Mouse (Mus musculus) G1E-ER4 (cell line): ENCODE measurements around the gene Sf3a1. TPM values are rescaled to one million over a fixed set of nuclear protein-coding genes. Genes with fewer than 3 reads are reported as not detected.

Source experiments
- GATA1 ChIP-seq: IDR thresholded peaks from one replicate; pipeline ENCODE4 v1.8.0; 2012; ENCODE audit warnings: low read length, inconsistent platforms
- polyA plus RNA-seq: library from polyadenylated mRNA; stranded (reverse); fragments of >175 nt; gene quantifications from 2 replicates; pipeline ENCODE4 v1.2.3, GENCODE M21; 2012

The Sf3a1 gene
- polyA plus RNA-seq, 1 experiment = 149 TPM

- no peak for TF ChIP-seq GATA1
Observed at GRCm38 (mm10) chr11:4219317-4219751, 59.2 kb downstream of the Sf3a1 start.

DNA sequence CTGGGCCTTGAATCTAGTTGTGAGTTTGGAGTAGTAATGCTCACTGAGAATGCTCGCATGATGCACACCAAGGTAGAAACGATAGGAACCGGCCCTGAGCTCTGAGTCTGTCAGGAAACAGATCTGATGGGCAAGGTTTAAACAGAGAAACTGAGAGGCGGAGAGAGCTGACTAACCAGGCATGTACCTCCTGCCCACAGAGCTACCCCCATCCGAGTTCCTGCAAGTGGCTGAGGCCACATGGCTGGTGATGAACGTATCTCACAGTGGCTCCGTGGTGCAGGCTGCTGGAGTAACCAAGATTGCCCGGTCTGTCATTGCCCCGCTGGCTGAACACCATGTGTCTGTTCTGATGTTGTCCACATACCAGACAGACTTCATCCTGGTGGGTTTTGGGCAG lies 59.8 kb downstream of the Sf3a1 start:
- TF ChIP-seq GATA1 = no peak

GRCm38 (mm10) chr11:4220443-4221400 lies 60.6 kb downstream of the Sf3a1 start:
- TF ChIP-seq GATA1 = no peak

DNA sequence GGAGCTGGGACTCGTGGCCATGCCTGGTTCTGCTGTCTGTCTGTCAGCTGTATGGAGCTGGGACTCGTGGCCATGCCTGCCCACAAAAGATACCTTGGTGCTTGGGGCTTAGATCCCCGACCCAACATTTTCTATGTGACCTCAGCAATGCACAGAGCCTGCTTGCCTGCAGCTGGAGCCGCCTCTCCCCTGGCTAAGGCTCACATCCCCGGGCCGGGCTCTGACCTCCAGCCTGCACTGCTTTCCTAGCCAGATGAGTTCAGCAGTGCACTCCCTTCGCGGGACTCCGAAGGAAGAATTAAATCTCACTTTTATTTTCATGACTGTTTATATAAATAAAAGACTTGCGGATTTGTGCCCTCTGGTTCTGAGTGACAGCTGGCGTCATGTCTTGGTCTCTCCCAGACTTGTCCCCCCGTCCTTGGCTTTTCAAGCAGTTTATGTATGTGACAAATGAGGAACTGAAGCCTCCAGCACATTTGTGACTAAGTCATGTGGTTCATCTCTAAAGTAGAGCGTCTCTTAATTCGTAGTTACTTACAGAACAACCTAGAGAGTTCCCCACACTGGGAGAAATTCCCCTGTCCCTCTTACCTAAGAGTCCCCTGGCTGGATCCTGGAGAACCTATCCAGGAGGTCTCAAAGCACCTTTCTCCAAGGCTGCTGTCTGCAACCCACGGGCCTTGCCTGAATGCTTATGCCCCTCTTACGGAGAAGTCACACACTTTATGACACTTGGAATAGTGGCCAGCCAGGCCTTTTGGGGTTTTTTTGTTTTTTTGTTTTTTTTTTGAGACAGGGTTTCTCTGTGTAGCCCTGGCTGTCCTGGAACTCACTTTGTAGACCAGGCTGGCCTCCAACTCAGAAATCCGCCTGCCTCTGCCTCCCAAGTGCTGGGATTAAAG lies 62.1 kb downstream of the Sf3a1 start:
- no peak for TF ChIP-seq GATA1

DNA sequence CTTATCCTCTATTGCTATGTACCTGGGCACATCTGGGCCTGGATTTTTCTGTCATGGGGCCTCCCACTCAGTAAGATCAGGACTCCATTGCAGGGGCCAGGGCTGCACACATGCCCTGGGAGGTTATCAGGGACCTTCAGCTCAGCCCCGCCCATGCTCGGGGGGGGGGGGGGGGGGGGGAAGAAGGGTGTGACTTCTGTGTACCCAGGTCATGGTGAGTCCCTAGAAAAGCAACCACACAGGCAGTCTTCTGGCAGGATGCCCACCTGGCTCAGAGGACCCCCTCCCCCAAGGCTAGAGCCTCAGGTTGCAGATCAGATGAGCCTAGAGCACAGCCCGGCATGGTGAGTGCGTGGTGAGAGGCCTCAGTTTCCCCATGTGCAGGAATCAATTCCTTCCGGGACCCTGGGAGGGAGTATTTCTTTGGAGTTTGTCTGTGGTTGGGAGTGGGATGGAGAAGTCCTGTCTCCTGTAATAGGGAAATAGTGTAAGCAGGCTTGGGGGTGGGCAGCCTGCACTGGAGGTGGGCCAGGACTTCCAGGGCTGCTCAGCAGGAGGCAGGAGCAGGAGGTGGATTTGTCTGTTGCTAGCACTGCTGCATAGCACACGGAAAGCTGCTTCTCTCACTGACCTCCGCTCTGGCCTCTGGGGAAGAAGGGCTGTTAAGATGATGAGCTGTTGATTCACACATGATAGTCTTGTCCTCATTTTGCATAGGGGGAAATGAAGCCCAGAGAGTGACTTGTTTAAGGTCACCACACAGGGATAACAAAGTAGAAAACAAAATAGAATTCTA lies 63.4 kb downstream of the Sf3a1 start:
- TF ChIP-seq GATA1 = no peak

GRCm38 (mm10) chr11:4224223-4224622 lies 64.1 kb downstream of the Sf3a1 start:
- no peak for TF ChIP-seq GATA1

GRCm38 (mm10) chr11:4226569-4227325 lies 66.6 kb downstream of the Sf3a1 start:
- TF ChIP-seq GATA1 = no peak

- no peak for TF ChIP-seq GATA1
Observed at GRCm38 (mm10) chr11:4228463-4228862, 68.3 kb downstream of the Sf3a1 start.

DNA sequence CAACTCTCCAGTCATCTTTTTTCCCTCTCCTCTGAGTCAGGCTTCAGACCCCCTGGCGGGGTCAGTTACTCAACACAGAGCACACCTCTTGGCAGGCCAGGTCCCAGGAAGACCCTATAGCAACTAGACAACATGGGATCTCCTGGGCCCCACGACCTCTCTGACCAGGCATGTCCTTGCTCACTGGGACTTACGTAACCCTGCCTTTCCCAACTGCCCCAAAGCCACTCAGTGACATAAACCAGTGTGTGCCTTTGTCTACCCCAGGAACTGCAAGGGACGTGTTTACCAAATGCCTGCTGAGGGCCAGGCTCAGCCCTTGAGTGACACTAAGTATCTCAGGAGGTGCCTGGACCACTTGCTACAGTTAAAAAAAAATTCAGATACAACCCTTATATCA lies 69.7 kb downstream of the Sf3a1 start:
- TF ChIP-seq GATA1 = no peak

- TF ChIP-seq GATA1 = no peak
Observed at GRCm38 (mm10) chr11:4231435-4231834, 71.3 kb downstream of the Sf3a1 start.

Other genes starting within 250 kb of the Sf3a1 start
- not detected in 2 replicates for gene Slc35e4, start 245.7 kb upstream of the Sf3a1 start, polyA plus RNA-seq
- gene Tcn2, start 228.2 kb upstream of the Sf3a1 start, polyA plus RNA-seq = 0.03 and 0.10 TPM in 2 replicates
- 25.5 and 78.4 TPM in 2 replicates for gene Pes1, start 196.4 kb upstream of the Sf3a1 start, polyA plus RNA-seq
- gene 4930556J24Rik, start 183.6 kb upstream of the Sf3a1 start, polyA plus RNA-seq = not detected in 2 replicates
- gene Gal3st1, start 176.7 kb upstream of the Sf3a1 start, polyA plus RNA-seq = not detected in 2 replicates
- not detected in 2 replicates for gene Sec14l4, start 128.9 kb upstream of the Sf3a1 start, polyA plus RNA-seq
- gene Sec14l3, start 95.5 kb upstream of the Sf3a1 start, polyA plus RNA-seq = not detected in 2 replicates
- 18.8 and 27.1 TPM in 2 replicates for gene Mtfp1, start 64.9 kb upstream of the Sf3a1 start, polyA plus RNA-seq
- 1.5 and 1.7 TPM in 2 replicates for gene Sec14l2, start 36.9 kb upstream of the Sf3a1 start, polyA plus RNA-seq
- gene Rnf215, start 25.1 kb upstream of the Sf3a1 start, polyA plus RNA-seq = 7.3 and 7.4 TPM in 2 replicates
- 1.1 and 1.4 TPM in 2 replicates for gene Ccdc157, start 57 bp upstream of the Sf3a1 start, polyA plus RNA-seq
- gene Tbc1d10a, start 26.4 kb downstream of the Sf3a1 start, polyA plus RNA-seq = 21.6 and 22.7 TPM in 2 replicates
- gene Castor1, start 57.9 kb downstream of the Sf3a1 start, polyA plus RNA-seq = 1.2 and 2.7 TPM in 2 replicates
- gene Osm, start 76.1 kb downstream of the Sf3a1 start, polyA plus RNA-seq = 3.0 and 3.3 TPM in 2 replicates
- 0.02 and 0.21 TPM in 2 replicates for gene Lif, start 97.2 kb downstream of the Sf3a1 start, polyA plus RNA-seq